Mouse (Mus musculus): ENCODE results near the gene Lcp1. TPM values are rescaled to one million over a fixed set of nuclear protein-coding genes. Genes with fewer than 3 reads are reported as not detected.
A peak's percentile ranks its signal among the peaks of the same experiment; 100 is the strongest.

Gene Lcp1
- total RNA-seq, 2 experiments from 2014 or later = 1.7 to 2.3 TPM

GRCm38 (mm10) chr14:75233070-75233469, 102.2 kb downstream of the Lcp1 start:
- intact Hi-C loops (cut with DNase I) = no loop called here
- Histone ChIP-seq H3K4me3 (no peak overlapping the region), H3K27ac (no peak overlapping the region)
- no peak for TF ChIP-seq CTCF (IDR thresholded peaks at IDR 0.05)
- DNase-seq = no peak

- no peak for DNase-seq
- Histone ChIP-seq H3K27ac (no peak overlapping the region), H3K4me3 (no peak overlapping the region)
- no peak for TF ChIP-seq CTCF (IDR thresholded peaks at IDR 0.05)
- intact Hi-C loops (cut with DNase I) = no loop called here
These were observed 104.7 kb downstream of the Lcp1 start for GRCm38 (mm10) chr14:75235552-75235951.

- no peak for DNase-seq
- H3K4me3 ChIP-seq = no peak overlapping the region
- TF ChIP-seq CTCF (IDR thresholded peaks at IDR 0.05) = no peak
- intact Hi-C loops (cut with DNase I) = no loop called here
- H3K27ac ChIP-seq = no peak overlapping the region
These were observed 105.2 kb downstream of the Lcp1 start for GRCm38 (mm10) chr14:75235955-75236635.

DNA sequence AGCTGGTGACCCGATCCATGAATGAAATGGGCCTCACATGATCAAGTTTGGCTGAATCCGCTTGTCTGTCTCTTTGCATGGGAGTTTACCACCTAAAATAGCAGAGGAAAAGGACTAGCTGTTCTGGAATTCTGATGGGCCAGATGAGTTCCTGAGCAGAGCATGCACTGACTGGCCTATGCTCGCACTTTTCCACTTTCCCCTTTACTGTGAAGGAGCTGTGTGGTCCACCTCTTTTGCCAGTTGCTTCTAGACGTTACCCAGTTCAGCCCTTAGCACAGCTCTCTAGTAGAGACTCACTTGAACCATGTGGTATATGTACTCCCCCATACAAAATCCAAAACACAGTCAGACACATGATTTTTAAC, 105.7 kb downstream of the Lcp1 start:
- intact Hi-C loops (cut with DNase I) = no loop called here
- no peak for DNase-seq
- Histone ChIP-seq H3K4me3 (no peak overlapping the region), H3K27ac (no peak overlapping the region)
- no peak for TF ChIP-seq CTCF (IDR thresholded peaks at IDR 0.05)

DNA sequence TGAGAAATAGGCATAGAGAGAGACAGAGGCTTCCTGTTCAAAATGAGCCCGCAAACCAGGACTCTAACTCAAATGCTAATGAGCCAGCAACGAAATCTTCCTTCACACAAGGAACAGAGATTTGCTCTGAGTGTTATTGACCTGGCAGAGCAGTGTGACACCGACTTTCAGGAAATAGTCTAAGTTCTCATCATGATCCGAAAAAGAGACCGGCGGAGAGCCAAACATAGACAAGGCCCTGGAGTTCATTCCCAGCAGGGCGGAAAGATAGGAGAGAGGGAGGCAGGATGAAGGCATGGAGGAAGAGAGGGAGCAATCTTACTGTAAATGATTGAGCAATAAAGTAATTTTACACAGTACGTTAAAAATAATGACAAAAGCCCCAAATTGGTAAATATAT, 106.2 kb downstream of the Lcp1 start:
- no peak for TF ChIP-seq CTCF (IDR thresholded peaks at IDR 0.05)
- Histone ChIP-seq H3K27ac (no peak overlapping the region), H3K4me3 (no peak overlapping the region)
- DNase-seq = no peak
- intact Hi-C loops (cut with DNase I) = no loop called here

DNA sequence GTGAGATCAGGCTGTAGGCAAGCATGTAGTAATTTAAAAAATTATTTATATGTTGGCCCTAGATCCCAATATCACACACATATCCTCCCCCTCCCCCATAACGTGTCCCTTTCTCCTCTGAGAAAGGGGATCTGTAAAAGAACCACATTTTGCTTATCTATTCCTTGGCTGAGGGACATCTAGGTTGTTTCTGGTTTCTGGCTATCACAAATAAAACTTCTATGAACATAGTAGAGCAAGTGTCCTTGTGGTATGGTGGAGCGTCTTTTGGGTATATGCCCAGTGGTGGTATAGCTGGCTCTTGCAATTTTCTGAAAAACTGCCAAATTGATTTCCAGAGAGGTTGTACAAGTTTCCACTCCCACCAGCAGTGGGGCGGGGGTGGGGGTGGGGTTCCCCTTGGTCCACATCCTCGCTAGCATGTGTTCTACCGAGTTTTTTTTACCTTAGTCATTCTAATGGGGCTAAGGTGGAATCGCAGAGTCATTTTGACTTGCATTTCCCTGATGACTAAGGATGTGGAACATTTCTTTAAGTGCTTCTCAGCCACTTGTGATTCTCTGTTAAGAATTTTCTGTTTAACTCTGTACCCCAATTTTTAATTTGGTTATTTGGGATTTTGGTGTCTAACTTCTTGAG, 107.3 kb downstream of the Lcp1 start:
- intact Hi-C loops (cut with DNase I) = no loop called here
- no peak for TF ChIP-seq CTCF (IDR thresholded peaks at IDR 0.05)
- no peak overlapping the region for H3K4me3 ChIP-seq
- DNase-seq = no peak
- no peak overlapping the region for H3K27ac ChIP-seq

GRCm38 (mm10) chr14:75242087-75242486, 111.2 kb downstream of the Lcp1 start, which contains the start of gene Cpb2:
Cpb2 (plus strand) TSS chr14:75242287.
- H3K4me3 ChIP-seq = no peak within 1 kb of the TSS
- no peak for DNase-seq
- intact Hi-C loops (cut with DNase I) = no loop called here
- TF ChIP-seq CTCF (IDR thresholded peaks at IDR 0.05) = no peak
- no peak within 1 kb of the TSS for H3K27ac ChIP-seq

DNA sequence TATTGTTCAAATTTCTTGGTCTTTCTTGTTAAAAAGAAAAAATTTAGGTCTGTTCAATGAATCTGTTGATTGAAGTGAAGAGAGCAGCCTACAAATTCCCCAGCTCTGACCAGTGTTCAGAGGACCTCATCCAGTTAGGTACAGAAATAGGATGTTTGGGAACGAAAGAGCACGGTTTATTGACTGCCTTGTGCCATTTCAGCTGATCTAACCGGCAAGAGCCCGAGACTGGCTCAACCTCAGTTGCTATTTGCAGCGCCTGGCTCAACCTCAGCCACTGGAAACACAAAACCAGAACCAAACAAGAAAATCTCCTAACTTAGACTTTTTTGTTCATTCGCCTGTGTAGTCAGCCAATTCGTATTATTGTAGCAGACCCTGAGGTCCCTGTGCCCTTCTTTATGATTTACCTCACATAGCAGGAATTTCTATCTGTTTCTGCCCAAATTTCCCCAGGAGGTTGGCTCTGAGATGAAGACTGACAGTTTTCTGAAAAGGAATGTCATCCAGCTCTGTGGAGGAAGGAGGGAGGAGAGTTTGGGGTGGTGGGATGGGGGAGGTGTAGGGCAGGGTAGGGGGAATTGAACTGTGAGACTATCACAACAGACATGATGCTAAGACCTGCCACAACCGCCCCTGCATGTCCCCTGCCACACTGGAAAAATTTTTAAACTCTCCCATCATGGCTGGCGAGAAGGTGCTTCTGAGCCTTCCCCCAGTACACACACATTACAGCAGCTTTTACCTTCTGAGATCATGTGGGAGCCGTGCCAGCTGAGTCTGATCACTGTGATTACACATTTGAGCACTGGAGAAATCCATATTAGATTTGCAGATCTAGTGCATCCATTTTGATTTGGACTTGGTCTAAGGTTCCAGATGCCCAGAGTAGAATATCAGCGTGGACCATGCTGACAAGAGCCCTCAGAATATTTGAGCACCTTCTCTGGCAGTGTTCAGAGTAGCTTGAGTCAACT, 115.4 kb downstream of the Lcp1 start:
- intact Hi-C loops (cut with DNase I) = no loop called here
- TF ChIP-seq CTCF (IDR thresholded peaks at IDR 0.05) = no peak
- Histone ChIP-seq H3K27ac (no peak overlapping the region), H3K4me3 (no peak overlapping the region)
- DNase-seq = no peak

- TF ChIP-seq CTCF (IDR thresholded peaks at IDR 0.05) = no peak
These were observed 119.5 kb downstream of the Lcp1 start for GRCm38 (mm10) chr14:75250432-75250831.

GRCm38 (mm10) chr14:75256521-75256920, 125.6 kb downstream of the Lcp1 start:
- Histone ChIP-seq H3K27ac (no peak overlapping the region), H3K4me3 (no peak overlapping the region)
- DNase-seq = no peak
- TF ChIP-seq CTCF (IDR thresholded peaks at IDR 0.05) = peak; percentile 43
- intact Hi-C loops (cut with DNase I) = no loop called here

More at GRCm38 (mm10) chr14:75250432-75250831, 119.5 kb downstream of the Lcp1 start:
- intact Hi-C loops (cut with DNase I) = no loop called here
- no peak overlapping the region for H3K4me3 ChIP-seq
- H3K27ac ChIP-seq = no peak overlapping the region
- DNase-seq = no peak

- Histone ChIP-seq H3K4me3 (no peak overlapping the region), H3K27ac (no peak overlapping the region)
- no peak for DNase-seq
- intact Hi-C loops (cut with DNase I) = no loop called here
- TF ChIP-seq CTCF (IDR thresholded peaks at IDR 0.05) = no peak
These were observed 138.6 kb downstream of the Lcp1 start for GRCm38 (mm10) chr14:75269531-75269930.

- intact Hi-C loops (cut with DNase I) = loop anchor here (10.0 kb wide), 2 partner anchors 545 to 825 kb away; partner anchors contain the start of gene Esd
- Histone ChIP-seq H3K4me3 (no peak overlapping the region), H3K27ac (no peak overlapping the region)
- TF ChIP-seq CTCF (IDR thresholded peaks at IDR 0.05) = no peak
- no peak for DNase-seq
These were observed 148.8 kb downstream of the Lcp1 start for GRCm38 (mm10) chr14:75279716-75280115.

GRCm38 (mm10) chr14:75280406-75280805, 149.5 kb downstream of the Lcp1 start:
- Histone ChIP-seq H3K4me3 (no peak overlapping the region), H3K27ac (no peak overlapping the region)
- intact Hi-C loops (cut with DNase I) = loop anchor here (10.0 kb wide), 2 partner anchors 546 to 824 kb away; partner anchors contain the start of gene Esd
- no peak for TF ChIP-seq CTCF (IDR thresholded peaks at IDR 0.05)
- no peak for DNase-seq

Small RNA genes lying within 50 kb of the gene (microRNA-seq; reads per million reads assigned to microRNA genes)
- not detected for gene Gm44482

Other genes with a start within 250 kb of the Lcp1 start
- 1 to 10 TPM; 3.0 to 4.4 TPM for gene Lrch1, start 183.2 kb upstream of the Lcp1 start, total RNA-seq (2021)
- gene Rubcnl, start 115.1 kb upstream of the Lcp1 start, total RNA-seq (2021) = under 1 TPM; 0.08 to 0.18 TPM
- not detected for gene Lrrc63, start 220 bp upstream of the Lcp1 start, total RNA-seq (2021)
- gene Cpb2, start 111.2 kb downstream of the Lcp1 start, total RNA-seq (2021) = not detected
- gene Zc3h13, start 153.3 kb downstream of the Lcp1 start, total RNA-seq (2021) = 10 to 100 TPM; 14.7 to 15.3 TPM

Data from gastrocnemius, adult 2 months (tissue).